Mouse (Mus musculus) C2C12 (cell line): Measurements from ENCODE around the gene Det1.

Experiments used
- CTCF ChIP-seq: IDR thresholded peaks from one replicate; pipeline ENCODE4 v1.5.1; 2011; ENCODE audit not compliant: control insufficient read depth, insufficient read depth, insufficient read length
- FOSL1 ChIP-seq: IDR thresholded peaks from one replicate; pipeline ENCODE4 v1.8.0; 2011; ENCODE audit warnings: mild to moderate bottlenecking, low read length; ENCODE audit not compliant: poor library complexity, insufficient read depth, severe bottlenecking

DNA sequence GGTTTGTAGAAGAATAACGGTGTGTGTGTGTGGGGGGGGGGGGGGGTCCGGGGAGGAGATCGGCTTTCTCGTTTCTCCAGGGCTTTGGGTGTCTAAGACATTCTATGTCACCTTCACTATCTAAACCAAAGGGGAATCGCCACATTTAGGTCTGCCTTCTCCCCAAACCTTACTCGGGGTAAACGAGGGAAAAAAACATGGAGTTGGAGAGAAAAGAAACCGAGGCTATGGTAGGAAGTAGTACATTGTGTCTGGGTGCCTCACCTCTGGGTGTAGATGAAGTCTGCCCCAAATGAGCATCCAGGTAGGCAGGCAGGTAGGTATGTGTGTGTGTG lies 36.6 kb upstream of the Det1 start:
- TF ChIP-seq CTCF (no peak), FOSL1 (no peak)
